Mouse (Mus musculus) forelimb bud, embryonic 11.5 days (tissue): Measurements from ENCODE around the gene Anapc15.
"Not testable (repeated sequence)": the region's sequence is repeated elsewhere in the genome, so short reads cannot be mapped to it uniquely, and the experiment has no call there.

Source experiments
- DNase-seq: peaks from one replicate; pipeline ENCODE4 v3.0.0-alpha.2; 2012; ENCODE audit warnings: low read depth, low spot score

The Anapc15 gene

DNA sequence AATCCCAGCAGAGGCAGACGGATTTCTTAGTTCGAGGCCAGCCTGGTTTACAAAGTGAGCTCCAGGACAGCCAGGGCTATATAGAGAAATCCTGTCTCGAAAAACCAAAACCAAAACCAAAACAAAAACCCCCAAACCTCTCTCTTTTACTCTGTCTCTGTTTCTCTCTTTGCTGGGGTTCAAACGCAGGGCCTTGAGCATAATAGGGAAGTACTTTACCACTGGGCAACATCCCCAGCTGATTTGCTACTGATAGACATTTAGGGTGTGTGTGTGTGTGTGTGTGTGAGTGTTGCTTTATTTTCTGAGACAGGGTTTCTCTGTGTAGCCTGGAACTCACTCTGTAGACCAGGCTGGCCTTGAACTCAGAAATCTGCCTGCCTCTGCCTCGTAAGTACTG lies 85.5 kb downstream of the Anapc15 start:
- not testable (repeated sequence) for DNase-seq
